Mouse (Mus musculus): ENCODE measurements around the gene Cbx6.
"Not testable (repeated sequence)": the region's sequence is repeated elsewhere in the genome, so short reads cannot be mapped to it uniquely, and the experiment has no call there.

Gene Cbx6

DNA sequence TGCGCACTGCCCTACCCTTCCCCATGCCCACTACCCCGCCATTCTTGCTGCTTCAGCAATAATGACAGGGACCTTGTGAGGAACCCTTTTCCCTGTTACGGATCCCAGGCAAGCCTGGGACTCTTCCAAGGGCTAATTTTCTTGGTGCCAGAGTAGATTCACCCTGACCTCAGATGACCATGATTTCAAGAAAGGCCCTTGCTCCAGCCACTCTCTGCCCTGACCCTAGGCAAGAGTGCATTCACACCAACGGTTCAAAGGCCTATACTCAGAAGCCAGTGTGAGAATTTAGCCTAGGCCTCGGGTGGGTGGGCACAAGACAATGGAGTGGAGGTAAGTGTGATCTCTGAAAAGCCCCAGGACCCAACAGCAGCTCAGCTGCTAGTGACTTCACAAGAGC, 5.1 kb downstream of the Cbx6 start:
- DNase-seq, result no peak

- DNase-seq, result peak; percentile 55
Observed at GRCm38 (mm10) chr15:79828366-79829035, 6.0 kb downstream of the Cbx6 start.

GRCm38 (mm10) chr15:79827778-79828210, 6.7 kb downstream of the Cbx6 start:
- peak; percentile 34 for DNase-seq

GRCm38 (mm10) chr15:79827061-79827777, 7.3 kb downstream of the Cbx6 start:
- DNase-seq, result no peak

- no peak for DNase-seq
Observed at GRCm38 (mm10) chr15:79826221-79826935, 8.1 kb downstream of the Cbx6 start.

GRCm38 (mm10) chr15:79825146-79825825, 9.2 kb downstream of the Cbx6 start:
- DNase-seq, result peak; percentile 30

DNA sequence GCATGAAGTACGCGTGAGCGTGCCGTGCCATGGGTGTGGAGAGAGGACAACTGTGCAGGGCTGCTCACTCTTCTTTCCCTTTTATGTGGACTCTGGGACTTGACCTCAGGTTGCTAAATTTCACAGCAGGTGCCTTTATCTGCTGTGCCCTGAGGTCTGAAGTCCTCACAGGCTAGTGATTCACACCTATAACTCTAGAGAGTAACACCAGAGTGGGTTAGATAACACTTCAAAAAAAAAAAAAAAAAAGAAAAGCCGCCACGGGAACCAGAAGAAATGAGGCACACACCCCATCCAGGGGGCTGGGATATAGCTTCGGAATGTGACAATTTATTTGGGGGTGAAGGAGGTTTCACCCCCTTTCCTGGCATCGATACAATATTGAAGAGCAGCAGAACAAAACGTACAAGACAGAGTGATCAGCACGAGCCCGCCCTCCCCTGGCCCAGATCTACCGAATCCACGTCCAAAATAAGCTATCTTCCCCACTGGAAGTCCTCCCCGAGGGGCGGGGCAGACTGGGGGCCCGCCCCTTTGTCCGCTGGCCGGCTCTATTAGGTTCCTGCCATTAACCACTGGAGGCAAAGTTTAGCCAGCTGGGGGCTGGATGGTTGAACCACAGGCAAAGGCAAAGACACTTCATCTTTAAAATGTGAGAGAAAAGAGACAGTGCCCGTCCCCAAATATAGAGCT, 10.8 kb downstream of the Cbx6 start:
- peak; percentile 83 for DNase-seq

DNA sequence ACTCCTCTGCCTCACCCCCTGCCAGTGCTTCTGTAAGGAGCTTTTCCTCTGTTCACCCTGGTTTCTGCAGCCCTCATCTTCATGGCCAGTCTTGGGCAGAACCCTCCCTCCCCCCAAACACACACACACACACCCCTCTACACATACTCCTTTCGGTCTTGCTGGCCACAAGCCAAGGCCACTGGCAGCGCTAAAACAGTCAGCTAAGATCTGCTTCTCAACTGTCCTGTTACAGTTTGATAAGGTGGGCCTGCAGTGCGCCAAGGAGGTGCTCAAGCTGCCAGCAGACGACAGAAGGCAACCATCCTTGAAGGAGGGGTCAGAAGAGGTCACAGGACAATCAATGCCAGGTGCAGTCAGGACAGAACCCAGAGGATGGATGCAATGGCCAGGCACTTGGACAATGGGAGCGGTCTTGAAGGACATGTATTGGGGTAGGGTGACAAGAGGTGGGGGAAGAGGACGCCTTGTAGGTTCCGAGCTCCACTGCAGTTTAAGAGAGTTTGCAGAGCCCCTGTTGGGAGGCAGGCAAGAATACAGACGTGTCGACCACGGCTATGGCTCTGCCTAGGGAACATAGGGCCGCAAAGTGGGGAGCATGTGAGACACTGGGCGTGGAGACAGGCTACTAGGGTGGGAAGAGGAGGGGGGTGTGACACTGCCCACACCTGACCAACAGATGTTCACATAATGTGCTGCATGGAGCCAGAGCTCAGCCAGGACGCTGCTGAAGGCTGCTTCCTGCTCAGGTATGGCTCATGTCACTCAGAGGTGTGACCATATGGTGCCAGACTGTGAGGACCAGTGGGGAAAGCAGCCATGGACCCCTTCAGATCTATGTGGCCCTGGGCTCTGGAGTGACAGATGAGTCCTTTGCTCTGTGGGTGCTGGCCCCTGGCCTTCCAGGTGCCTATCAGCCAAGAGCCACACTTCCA, 12.0 kb downstream of the Cbx6 start:
- peak; percentile 44 for DNase-seq

DNA sequence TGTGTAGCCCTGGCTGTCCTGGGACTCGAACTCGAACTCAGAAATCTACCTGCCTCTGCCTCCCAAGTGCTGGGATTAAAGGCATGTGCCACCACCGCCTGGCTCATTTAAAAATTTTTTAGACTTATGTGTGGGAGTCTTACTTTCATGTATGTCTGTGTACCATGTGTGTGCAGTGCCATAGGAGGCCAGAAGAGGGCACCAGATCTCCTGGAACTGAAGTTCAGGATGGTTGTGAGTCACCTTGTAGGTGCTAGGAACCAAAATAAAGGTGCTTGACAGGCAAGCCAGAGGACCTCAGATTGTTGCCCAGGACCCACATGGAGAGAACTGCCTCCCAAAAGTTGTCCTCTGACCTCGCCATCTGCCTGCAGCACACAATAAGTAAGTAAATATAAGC, 16.2 kb downstream of the Cbx6 start:
- DNase-seq, result peak; percentile 17

DNA sequence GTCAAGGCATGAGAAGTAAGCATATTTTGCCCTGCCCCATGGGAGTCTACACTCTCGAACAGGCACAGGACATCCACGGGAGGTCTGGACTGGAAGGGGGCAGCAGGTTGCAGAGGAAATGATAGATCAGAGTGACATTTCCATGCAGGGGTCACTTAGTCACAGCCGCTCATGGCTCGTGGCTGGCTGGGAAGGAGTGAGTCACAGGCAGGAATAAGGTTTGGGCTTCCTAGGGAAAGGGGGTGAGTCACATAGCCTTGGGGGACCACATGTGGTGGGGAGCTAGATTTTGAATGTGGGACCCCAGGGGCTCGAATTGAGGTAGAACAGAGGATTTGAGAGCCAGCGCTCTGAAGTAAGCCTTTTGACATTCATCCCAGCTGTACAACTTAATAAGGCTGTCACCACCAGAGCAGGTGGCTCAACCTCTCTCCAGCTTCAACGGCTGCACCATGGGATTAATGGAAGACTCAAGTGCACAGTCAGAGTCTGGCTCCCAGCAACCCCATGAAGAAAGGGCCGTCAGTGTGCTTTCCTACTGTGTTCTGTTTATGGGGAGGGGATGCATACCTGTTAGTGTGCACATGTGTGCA, 20.7 kb downstream of the Cbx6 start:
- DNase-seq, result peak; percentile 13

DNA sequence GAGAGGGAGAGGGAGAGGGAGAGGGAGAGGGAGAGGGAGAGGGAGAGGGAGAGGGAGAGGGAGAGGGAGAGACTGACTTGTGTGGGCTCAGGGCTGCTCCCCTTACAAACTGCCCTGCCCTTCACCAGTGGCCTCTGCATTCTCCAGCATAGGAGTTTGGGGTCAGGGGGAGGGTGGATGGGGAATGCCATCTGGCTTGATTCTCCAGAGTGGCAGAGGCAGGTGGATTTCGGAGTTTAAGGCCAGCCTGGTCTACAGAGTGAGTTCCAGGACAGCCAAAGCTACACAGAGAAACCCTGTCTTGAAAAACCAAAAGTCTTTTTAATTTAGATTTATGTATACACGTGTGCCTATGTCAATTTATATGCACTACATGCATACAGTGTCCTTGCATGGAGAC, 21.6 kb downstream of the Cbx6 start:
- DNase-seq, result not testable (repeated sequence)

- DNase-seq, result no peak
Observed at GRCm38 (mm10) chr15:79810997-79811396, 23.5 kb downstream of the Cbx6 start.

- DNase-seq, result no peak
Observed at GRCm38 (mm10) chr15:79810061-79810460, 24.4 kb downstream of the Cbx6 start.

- DNase-seq, result no peak
Observed at GRCm38 (mm10) chr15:79808658-79809057, 25.8 kb downstream of the Cbx6 start.

- DNase-seq, result peak; percentile 66
Observed at GRCm38 (mm10) chr15:79808114-79808513, 26.4 kb downstream of the Cbx6 start.

GRCm38 (mm10) chr15:79807050-79807449, 27.4 kb downstream of the Cbx6 start:
- DNase-seq, result no peak

DNA sequence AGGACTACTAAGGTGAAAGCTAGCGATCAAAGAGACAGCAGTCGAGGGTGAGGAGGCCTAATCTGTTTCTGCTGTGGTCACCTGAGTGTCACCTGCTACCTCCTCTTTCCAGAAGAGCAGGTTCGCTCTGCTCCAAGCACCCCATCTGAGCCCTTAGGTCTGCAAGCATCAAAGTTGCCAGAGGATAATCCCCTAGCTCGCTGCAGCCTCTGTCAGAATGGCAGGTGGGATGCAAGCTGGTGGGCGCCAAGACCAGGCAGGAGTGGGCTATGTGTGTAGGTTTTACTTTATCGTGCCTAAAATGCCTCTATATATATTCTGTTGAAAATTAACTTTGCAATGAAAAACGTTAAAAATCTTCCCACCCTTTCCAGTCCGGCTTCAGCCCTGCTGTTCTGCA, 29.2 kb downstream of the Cbx6 start:
- DNase-seq, result no peak

GRCm38 (mm10) chr15:79804352-79805071, 30.0 kb downstream of the Cbx6 start, which contains the start of gene Nptxr:
TSS of gene Nptxr (minus strand) at chr15:79804766.
- peak; percentile 70 for DNase-seq

GRCm38 (mm10) chr15:79803533-79804351, 30.7 kb downstream of the Cbx6 start:
- DNase-seq, result peak; percentile 54

Measured in kidney, postnatal 10 days (tissue).